Mouse (Mus musculus) layer of hippocampus, postnatal 25 days (tissue): ENCODE measurements around the gene Prickle2. TPM values are rescaled to one million over a fixed set of nuclear protein-coding genes. Genes with fewer than 3 reads are reported as not detected.

Experiments
- DNase-seq, 2 experiments: peaks; one replicate each; pipeline ENCODE4 v3.0.0; 2022; ENCODE audit warnings: mixed read lengths in 2 of 2, low spot score in 1 of 2; ENCODE audit errors: extremely low spot score in 1 of 2
- total RNA-seq, 2 experiments: library from RNA; stranded (reverse); gene quantifications; 2 replicates each; pipeline ENCODE4 v1.2.3; 2021

The Prickle2 gene
- total RNA-seq, 2 experiments from 2014 or later, result 200 to 203 TPM

GRCm38 (mm10) chr6:92463768-92464167 lies 242.2 kb downstream of the Prickle2 start:
- no peak for DNase-seq

DNA sequence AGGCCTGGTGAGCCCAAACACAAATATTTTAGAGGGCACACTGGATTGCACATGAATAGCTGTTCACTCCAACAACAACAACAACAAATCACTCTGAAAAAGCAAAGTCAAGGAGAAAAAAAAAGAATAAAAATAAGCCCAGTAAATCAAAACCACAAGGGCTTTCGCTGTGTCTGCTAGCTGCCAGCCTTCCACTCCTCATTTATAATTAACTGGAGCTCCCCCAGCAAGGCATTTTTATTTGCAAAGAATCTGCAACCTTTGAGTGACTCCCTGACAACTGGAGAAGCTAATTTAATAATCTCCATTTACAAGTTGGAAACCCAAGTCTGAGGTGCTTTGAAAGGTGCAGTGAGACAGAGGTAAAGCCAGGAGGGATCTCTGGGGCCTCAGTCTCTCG lies 245.2 kb downstream of the Prickle2 start:
- no peak for DNase-seq

- no peak for DNase-seq
Measured at GRCm38 (mm10) chr6:92458026-92458425, 247.9 kb downstream of the Prickle2 start.

- DNase-seq, result no peak
Measured at GRCm38 (mm10) chr6:92451421-92451820, 254.5 kb downstream of the Prickle2 start.

- DNase-seq, result no peak
Measured at GRCm38 (mm10) chr6:92449956-92450355, 256.0 kb downstream of the Prickle2 start.

- DNase-seq, result no peak
Measured at GRCm38 (mm10) chr6:92446662-92447061, 259.3 kb downstream of the Prickle2 start.

- peak in 1 of 2 experiments; percentile 61 for DNase-seq
Measured at GRCm38 (mm10) chr6:92441205-92441604, 264.8 kb downstream of the Prickle2 start.

- no peak for DNase-seq
Measured at GRCm38 (mm10) chr6:92440251-92440650, 265.7 kb downstream of the Prickle2 start.

DNA sequence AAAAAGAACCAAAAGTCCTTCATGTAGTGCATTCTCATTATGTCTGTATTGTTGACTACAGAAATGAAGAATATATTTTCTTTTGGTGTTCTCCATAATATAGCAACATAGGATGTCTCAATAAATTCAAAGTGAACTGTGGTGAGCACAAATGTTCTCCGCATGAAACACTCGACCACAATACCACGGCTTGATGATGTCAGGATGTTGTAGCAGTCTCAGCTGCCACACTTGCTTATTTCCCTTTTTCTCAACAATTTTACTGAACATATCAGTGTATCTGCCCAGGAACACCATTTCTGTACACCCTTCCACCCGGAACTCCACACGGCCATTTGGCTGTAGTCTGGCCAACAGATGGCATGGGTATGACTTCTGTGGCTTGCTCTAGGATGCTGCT lies 273.8 kb downstream of the Prickle2 start:
- DNase-seq, result no peak

DNA sequence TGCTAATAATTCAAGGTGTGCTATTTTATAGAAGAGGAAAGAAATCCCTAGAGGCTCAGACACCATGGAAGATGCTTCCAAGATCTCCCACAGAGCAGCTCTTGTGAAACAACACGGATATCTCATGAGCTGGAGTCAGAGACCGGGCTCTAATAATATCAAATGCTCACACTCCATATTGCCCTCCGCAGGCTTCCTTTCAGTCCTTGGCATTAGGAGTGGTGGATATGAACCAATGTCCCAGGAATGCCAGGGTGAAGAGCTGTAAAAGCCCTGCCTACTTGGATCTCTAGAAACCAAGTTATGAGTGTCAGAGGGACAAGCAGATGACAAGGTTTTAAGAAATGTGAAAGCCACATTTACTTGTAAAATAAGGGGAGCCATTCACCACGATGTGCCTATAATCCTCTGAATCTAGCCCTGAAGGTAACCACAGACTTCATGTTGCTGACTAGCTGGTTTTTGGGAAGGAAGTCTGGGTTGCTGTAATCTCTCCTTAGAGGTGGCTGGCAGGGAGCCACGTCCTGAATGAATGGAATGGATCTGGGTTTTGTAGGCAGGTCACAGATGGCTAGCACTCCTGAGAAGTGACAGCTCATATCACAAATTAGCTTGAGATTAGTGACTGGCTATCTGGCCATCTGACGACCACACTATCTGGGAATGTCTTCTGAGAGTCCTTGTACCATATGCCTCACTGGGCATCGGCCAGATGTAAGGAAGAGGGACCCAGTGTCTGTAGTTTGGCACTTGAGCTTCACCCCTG lies 278.4 kb downstream of the Prickle2 start:
- no peak for DNase-seq

- DNase-seq, result no peak
Measured at GRCm38 (mm10) chr6:92425901-92426300, 280.1 kb downstream of the Prickle2 start.

- no peak for DNase-seq
Measured at GRCm38 (mm10) chr6:92425476-92425875, 280.5 kb downstream of the Prickle2 start.

DNA sequence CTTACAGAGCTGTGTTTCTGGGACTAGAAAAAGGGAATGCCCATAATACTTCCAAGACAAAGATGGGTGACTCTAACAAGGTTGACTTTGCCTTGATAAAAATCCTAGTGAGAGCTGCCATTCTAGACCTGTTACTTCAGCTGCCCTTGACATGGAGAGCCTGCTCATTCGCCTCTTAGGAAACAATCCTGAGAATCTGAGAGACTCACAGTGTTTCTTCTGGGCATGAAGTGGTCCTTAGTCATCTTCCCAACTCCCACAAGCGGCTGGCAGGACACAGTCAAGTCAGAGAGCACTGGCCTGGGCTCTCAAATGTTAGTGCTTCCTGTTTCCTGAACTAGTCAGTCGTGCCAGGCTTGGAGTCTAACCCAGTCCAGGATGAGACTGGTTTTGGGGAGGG lies 281.0 kb downstream of the Prickle2 start:
- no peak for DNase-seq

GRCm38 (mm10) chr6:92422286-92422685 lies 283.7 kb downstream of the Prickle2 start:
- DNase-seq, result peak in 1 of 2 experiments; percentile 49

DNA sequence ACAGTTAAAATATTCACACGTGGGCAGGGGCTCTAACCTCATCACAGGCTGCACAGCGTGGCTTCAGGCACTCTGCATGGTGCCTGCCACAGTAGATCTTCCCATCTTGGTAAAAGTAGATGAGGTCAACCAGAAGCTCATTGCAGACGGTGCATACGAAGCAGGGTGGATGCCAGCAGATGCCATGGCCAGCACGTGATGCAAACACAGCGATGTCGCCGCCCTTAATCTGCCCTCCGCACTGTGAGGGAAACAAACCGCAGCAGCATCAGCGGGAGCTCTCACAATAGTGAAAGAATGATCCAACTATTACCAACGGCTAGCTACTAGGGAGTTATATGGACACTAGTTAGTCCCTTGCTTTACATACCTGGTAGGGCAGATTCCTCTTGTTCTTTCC lies 285.8 kb downstream of the Prickle2 start:
- no peak for DNase-seq

GRCm38 (mm10) chr6:92415405-92415755 lies 290.6 kb downstream of the Prickle2 start:
- no peak for DNase-seq

DNA sequence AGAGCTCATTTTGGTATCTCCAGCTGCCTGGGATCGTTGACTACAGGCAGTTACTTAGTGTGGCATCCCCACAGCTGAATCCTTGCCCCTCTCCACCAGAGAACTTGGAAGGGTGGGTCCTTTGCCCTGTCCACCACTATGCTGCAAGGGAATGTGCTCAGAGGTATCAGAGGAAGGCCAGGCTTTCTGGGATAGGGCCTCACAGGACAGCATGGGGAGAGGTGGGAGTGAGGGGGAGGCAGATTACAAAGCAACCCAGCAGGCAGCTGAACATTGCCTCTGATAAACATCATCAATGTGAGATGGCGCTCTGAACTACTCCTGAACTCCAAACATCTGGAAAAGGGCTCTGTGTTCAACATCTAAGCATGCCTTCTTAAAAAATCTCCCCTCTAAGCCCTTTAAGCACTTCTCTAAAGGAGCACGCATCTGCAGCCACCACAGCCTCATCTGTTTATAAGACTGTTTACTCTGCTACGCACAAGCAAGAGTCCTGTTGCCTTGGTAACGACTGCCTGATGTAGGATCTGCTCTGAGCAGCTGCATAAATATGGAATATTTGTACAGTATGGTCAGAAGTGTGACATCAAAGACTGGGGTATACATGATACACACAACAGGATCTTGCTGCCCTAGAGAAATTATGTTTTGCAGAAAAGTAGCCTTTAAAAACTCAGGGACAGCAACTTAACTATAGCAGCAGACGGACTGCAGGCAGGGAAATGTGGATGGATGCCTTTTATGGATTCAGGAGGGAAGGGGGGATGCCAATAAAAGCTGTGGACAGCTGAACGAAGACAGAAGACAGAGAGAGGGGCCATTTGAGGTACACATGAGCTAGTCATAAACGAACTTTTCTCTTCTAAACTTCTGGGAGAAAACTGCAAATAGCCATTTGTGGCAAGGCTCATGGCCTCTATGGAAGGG lies 291.2 kb downstream of the Prickle2 start:
- DNase-seq, result no peak

- DNase-seq, result no peak
Measured at GRCm38 (mm10) chr6:92413982-92414381, 292.0 kb downstream of the Prickle2 start.

DNA sequence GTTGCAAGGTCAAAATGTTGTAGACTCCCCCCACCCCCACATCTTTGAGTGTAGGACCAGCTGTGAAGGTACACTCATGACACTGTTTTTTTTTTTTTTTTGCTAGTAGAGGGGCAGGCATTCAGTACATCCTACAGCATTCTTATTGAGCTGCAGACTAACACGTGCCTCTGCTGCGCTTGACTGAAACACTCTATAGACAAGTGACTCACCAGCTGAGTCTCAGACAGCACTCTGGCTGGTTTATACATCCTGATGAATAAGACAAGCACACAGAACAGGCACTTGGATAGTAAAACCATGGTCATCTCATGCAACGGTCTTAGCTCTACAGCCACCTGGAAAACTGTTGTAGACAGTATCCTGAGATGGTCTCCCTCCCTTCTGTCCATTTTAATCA lies 296.2 kb downstream of the Prickle2 start:
- no peak for DNase-seq

DNA sequence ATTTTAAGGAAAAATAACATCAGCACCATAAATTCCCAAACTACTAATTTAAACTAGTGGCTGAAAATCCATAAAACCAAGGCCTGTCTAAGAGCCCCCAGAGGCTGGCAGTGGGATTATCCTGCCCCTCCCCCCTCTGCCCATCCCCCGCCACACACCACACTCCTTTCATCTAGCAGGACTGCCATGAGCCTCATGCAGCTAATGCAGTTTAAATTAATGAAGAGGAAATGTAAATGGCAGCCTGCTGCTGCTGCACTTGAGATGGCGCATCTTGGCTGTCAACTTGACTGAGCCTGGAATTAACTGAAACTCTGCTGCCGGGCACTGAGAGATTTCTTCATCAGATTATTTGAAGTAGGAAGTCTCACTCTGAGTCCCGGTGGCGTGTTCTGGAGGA lies 298.7 kb downstream of the Prickle2 start:
- no peak for DNase-seq

DNA sequence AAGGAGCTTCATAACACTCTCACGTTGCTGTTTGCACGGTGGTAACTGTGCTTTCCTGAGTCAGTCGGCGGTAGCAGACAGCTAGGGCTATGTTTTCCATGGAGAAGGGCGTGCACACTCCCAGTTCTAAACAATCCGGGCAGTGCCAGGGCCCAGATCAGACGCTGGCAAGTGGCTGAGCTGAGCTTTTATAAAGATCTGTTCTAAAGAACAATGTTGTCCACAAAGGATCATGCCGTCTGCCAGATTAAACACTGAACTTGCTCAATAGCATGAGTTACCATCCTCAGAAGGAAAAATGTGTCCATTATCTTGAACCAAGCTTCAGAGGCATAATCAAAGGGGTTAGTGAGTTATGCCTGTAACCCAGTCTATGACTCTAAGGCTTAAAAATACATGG lies 300.4 kb downstream of the Prickle2 start:
- no peak for DNase-seq

GRCm38 (mm10) chr6:92397876-92398275 lies 308.1 kb downstream of the Prickle2 start:
- DNase-seq, result no peak
